Mouse (Mus musculus): ENCODE measurements around the gene Cpsf7.
A peak's percentile ranks its signal among the peaks of the same experiment; 100 is the strongest.
"Not testable (repeated sequence)": the region's sequence is repeated elsewhere in the genome, so short reads cannot be mapped to it uniquely, and the experiment has no call there.

The Cpsf7 gene

DNA sequence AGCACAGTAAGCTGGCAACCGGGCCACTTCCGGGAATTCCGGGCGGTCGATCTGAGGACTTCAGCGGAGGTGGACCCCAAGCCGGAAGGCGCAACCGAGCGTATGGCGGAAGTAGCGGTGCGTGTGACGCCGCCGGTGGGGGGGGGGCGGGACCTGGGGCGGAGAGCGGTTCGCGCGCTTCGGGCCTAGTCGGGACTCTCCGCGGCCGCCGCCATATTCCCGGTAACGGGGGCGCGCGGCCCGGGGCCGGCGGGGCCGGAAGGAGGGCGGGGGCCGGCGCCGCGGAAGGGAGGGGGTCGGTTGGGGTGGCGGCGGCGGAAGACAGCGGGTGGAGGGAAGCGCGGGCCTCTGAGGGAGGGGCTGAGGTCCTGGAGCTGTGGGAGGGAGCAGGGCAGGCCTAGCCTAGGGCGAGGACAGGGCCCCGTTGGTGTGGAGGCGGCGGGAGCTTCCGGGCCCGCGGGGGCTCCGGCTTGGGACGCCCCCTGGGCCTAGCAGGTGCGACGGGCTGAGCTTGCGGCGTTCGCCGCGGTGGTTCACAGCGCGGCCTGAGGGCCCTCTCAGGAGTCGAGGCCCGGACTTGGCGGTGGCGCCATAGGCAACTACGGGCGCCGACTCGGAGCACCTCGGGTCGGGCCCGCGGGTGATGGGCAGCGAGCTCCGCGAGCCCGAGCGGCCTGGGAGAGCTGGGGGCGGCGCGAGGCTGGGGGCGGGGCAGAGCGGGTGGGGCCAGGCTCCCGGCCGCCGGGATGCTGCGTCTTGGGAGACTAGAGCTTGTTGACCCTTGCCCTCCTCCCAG, at the start of gene Cpsf7:
TSS of gene Cpsf7 (plus strand) at position 161 of the 796 bp plus-strand sequence.
- peak; percentile 96 for DNase-seq (ENCODE audit: extremely low spot score, low spot score)

DNA sequence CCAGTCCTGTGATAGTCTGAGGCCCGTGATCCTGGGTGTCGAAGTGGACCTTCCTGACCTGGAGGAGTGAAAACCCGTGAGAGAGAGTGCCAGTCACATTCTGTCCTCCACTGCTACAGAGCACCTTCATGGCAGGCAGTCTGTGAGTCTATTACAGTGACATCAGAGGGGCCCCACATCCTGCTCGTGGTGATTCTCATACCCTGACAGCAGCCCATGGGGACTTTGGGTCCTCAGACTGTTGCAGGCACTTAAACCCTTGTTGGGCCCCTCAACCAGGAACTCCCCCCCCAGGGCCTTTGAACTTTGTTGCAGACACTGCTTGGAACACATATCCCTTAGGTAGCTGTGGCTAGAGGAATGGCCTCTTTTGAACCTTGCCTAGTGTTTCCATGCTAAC, 45.5 kb upstream of the Cpsf7 start:
- no peak for DNase-seq (ENCODE audit: extremely low spot score, low spot score)

DNA sequence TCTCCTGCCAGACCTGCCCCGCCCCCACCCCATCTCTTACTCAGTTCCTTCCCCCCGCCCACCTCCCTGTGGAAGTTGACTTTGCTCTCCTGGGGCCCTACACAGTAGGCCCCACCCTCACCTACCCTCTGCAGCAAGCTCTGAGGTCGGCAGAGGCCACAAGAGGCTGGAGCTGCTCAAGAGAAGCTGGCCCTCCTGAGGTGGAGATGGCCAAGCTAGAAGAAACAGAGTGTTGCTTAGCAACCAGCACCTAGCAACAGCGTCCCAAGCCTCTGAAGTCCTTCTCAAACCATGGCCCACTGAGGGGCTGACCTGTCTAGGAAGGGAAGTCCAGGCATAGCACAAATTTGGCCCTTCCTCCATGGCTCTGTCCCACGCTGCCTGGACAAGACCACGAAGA, 42.4 kb upstream of the Cpsf7 start, which contains the start of gene Ppp1r32:
TSS of gene Ppp1r32 (minus strand) at position 226 of the 400 bp plus-strand sequence.
- peak; percentile 52 for DNase-seq (ENCODE audit: extremely low spot score, low spot score)

DNA sequence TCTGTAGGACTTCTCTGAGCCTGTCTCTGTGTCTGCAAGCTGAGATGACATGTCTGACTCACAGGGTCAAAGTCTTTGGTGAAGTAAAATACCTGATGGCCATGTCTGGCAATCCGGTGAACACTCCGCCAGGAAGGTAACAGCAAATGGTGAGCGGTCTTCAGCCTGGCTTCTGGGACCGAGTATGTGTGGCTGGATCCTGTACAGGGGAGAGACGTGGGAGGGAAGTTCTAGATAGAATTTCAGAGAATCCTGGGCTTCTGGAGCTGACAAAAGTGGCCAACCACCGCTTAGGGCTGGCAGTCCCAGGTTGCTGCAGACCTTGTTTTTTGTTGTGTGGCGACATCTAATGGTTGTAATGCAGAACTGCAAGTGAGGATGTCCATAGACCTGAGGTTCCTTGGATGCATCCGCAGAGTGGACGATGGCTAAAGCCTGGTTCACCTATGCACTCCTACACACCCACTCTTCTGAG, 38.8 kb upstream of the Cpsf7 start:
- DNase-seq (ENCODE audit: extremely low spot score, low spot score), result peak; percentile 66

DNA sequence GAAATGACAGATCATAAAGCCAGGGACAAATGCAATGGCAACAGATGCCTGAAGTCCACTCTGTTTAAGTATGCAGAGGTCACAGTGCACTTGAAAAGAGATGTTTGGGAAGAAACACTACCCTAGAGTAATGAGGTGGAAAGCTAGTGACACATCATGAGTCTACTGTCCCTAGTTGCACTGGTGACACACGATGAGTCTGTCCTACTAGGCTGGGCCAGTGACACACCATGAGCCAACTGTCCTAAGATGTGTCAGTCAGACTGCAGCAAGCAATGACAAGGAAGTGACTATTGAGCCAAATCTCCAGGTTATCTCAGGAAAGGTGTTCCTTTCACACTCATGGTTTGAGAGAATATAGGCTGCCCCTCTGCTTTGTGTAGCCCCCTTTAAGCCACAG, 29.4 kb upstream of the Cpsf7 start:
- no peak for DNase-seq (ENCODE audit: extremely low spot score, low spot score)

DNA sequence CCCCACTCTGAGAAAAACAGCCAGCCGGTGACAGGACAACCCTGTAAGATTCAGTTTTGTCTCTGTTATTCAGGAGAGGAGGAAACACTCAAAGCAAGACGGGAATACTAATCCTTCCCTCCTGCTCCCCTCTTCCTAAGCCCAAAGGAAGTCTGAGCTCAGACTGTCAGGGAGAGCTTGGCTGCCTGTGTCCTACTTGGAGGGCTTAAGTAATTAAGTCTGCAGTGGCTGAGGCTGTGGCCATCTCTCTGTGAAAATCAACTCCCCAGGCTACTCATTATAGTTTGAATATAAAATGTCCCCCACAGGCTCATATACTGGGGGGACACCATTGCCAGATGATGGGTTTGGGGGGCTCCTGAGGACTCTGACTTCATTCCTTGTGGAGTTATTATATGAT, 28.1 kb upstream of the Cpsf7 start:
- no peak for DNase-seq (ENCODE audit: extremely low spot score, low spot score)

DNA sequence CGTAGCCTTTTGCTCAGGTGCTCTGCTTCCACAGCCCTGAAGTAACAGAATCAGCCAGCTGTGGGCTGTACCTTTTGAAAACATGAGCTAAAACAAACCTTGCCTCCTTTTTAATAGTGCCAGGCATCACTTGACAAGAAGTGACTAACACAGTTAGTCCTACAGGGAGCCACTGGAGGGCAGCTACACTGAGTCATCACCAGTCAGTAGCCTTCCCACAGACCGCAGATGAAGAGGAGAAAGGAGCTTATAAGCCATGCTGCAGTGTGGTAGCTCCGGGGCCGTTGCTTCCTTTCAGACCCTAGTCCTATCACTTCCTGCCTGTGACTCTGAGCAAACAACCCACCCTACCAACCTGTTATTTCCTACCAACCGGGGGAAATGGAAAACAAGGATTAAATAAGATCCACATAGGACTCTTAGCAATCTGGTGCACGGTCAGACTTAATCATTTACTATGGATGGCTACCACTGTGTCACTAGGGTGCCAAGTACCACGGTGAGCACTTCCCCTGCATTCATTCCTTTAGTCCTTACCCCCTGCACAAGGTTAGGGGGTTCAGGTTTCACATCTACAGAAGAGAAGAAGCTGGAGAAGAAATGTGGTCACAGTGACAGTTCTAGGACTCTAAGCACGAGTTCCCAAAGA, 27.4 kb upstream of the Cpsf7 start:
- DNase-seq (ENCODE audit: extremely low spot score, low spot score), result no peak

DNA sequence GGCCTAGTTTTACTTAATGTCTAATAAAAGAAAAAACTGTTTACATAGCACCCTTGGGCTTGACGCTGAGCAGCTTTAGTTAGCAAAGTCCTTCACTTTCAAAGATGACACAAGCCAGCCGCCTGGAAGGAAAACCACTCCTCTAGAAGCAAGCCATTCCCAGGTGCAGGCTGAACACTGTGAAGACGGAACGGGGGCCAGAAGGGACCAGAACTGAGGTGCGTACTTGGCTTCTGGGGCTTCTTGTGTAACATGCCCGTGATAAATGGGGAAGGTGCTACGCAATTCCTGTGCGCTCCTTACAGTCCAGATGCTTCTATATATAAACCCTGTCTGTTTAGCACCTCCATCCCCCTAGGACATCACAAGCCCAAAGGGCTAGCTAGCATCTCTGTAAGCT, 24.5 kb upstream of the Cpsf7 start:
- DNase-seq (ENCODE audit: extremely low spot score, low spot score), result no peak

DNA sequence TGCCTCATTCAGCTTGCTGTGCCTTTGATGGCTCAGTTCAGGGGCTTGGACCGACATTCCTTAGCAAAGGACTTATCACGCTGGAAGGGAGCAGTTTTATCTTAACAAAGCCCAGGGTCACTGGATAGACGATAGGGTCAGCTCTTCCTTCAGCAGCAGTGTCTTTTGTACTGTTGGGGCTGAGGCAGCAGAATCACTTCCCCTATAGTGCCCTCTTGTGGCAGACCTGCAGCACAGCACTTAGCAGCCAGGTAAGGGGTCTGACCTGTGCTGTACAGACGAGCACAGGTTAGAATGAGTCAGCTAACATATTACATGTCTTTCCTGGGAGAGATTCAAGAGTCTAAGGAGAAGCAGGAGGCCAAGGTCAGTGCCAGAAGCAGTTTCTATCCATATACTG, 22.5 kb upstream of the Cpsf7 start:
- peak; percentile 61 for DNase-seq (ENCODE audit: extremely low spot score, low spot score)

DNA sequence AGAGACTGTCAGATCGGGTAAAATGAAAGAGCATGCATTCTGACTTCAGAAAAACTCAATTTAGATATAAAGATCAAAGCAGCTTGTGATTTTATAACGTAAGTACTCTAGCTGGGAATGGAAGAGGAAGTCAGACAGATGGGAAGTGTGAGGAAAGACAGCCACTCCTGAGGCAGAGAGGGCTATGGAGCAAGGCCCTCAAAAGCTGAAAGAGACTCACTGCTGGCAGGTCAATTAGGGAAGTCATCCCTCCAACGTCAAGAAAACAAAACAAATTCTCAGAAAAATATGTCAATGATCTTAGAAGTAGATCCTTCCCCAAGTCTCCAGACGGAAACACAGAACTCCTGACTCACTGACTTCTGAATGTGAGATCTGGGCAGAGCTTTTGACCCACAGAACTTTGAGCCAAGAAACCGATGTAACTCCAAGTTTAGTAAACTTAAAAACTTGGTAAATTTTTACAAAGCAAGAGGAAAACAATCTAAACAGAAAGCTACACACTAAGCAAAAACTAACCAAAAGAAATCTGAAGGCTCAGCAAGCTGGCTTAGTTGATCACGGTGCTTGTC, 14.2 kb upstream of the Cpsf7 start:
- no peak for DNase-seq (ENCODE audit: extremely low spot score, low spot score)

DNA sequence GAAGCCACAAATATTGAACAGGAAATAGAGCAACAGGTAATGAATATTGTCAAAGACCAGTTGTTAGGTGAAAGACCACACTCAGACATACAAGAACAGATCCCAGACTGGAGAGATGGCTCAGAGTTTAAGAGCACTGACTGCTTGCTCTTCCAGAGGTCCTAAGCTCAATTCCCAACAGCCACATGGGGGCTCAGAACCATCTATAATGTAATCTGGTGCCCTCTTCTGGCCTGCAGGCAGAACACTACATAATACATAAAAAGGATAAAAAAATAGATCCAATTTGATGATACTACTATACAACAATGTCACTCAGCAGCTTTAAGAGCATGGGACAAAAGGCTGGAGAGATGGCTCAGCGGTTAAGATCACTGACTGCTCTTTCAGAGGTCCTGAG, 4.7 kb upstream of the Cpsf7 start:
- no peak for DNase-seq (ENCODE audit: extremely low spot score, low spot score)

DNA sequence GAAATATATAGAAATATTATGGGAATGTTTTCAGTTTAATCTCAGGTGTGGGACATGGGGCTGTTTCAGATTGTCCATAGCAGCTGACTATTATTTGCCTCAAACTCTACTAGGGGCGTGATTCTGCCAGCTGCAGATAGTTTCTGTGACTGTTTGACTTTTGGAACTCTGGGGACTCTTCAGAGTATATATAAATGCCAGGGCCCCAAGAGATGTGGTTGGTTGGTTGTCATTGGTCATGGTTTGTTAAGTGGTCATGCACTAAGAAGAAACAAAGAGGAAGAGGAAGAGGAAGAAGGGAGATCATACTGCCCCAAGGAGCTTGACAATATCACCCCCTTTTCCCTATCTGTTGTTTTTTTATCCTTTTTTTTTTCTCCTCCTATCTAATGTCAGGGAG, 3.1 kb upstream of the Cpsf7 start:
- no peak for DNase-seq (ENCODE audit: extremely low spot score, low spot score)

DNA sequence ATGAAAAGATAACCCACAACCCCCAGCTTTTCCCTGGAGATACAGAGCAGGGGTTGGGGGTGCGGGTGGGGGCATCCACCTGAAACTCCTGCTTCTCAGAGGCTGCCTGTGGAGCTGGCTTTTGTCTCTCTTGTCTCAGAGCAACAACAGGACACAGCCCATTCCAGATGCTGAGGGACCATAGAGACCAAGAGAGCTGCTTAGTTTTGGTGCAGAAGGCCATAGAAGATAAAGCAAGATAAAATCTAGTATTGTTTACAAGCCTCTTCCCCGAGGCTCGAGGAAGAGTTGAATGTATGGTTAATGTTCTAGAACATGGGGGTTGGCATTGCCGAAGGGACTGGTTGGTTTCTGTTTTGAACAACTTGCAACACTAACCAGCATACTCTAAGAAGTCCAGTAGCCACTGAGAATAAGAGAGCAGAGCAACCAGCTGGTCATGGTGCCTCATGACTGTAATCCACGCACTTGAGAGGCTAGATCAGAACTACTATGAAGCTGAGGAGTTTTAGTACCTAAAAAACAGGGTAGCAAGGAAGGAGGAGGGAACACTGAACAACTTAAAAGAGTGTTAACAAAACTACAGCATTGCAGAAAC, 1.5 kb upstream of the Cpsf7 start:
- no peak for DNase-seq (ENCODE audit: extremely low spot score, low spot score)

DNA sequence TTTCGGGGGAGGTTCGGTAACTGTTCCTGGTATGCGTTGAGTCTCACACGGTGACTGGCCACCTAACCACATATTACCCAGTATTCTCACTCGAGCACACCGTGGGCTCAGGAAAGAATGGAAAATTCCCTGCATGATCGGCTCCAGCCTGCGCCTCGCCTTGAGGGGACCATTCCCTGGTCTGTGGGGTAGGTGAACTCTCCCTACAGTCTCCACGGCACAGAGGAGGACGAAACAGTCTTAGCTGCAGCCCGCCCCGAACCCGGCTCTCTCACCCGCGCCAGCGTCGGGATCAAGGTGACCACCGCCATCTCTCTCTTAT, 321 bp upstream of the Cpsf7 start:
- DNase-seq (ENCODE audit: extremely low spot score, low spot score), result no peak

DNA sequence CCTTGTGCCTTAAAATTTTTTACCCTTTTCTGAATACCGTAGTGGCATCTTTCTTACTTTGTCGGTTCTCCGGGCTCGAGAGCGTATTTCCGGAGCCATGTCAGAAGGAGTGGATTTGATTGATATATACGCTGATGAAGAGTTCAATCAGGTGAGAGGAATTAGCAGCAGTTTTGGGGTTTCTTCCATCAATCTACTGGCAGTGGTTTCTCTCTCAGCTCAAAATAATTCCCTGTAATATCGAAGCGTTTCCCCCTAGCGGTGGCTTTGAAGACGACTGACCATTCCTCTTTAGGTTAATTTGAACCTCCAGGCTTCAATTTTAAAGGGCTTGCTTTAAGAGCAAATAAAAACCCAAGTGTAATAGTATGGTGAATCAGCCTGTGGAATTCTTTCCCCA, 844 bp downstream of the Cpsf7 start, which contains the start of gene Sdhaf2:
TSS of gene Sdhaf2 (minus strand) at position 233 of the 400 bp plus-strand sequence.
- DNase-seq (ENCODE audit: extremely low spot score, low spot score), result no peak

DNA sequence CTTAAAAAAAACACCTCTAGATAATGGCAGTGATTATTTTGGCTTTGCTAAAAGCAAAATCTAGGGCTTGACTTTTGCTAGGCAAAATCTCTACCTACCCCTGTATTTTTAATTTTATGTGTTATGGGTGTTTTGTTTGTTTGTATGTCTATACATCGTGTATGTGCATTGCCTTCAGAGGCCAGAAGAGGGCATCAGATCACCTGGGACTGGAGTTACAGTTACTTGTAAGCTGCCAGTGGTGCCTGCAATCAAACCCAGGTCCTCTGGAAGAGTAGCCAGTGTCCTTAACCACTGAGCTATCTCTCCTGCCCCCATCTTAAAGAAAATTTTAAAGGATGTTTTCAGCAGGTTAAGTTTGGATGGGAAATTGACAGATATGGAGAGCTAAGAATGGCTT, 5.0 kb downstream of the Cpsf7 start:
- no peak for DNase-seq (ENCODE audit: extremely low spot score, low spot score)

DNA sequence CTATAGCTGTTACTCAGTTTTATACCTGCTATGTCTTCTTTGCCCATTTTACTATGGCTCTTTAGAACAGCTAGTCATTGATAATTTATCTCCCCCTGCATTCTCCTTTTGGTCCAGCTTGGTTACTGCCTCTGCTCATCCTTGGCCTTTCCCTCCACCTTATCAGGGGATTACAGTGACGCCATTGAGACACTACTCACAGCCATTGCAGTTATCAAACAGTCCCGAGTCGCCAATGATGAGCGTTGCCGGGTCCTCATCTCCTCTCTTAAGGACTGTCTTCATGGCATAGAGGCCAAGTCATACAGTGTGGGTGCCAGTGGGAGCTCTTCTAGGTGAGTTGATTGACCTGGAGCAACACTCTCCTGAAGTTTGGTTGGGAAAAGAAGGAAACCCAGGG, 14.4 kb downstream of the Cpsf7 start:
- no peak for DNase-seq (ENCODE audit: extremely low spot score, low spot score)

DNA sequence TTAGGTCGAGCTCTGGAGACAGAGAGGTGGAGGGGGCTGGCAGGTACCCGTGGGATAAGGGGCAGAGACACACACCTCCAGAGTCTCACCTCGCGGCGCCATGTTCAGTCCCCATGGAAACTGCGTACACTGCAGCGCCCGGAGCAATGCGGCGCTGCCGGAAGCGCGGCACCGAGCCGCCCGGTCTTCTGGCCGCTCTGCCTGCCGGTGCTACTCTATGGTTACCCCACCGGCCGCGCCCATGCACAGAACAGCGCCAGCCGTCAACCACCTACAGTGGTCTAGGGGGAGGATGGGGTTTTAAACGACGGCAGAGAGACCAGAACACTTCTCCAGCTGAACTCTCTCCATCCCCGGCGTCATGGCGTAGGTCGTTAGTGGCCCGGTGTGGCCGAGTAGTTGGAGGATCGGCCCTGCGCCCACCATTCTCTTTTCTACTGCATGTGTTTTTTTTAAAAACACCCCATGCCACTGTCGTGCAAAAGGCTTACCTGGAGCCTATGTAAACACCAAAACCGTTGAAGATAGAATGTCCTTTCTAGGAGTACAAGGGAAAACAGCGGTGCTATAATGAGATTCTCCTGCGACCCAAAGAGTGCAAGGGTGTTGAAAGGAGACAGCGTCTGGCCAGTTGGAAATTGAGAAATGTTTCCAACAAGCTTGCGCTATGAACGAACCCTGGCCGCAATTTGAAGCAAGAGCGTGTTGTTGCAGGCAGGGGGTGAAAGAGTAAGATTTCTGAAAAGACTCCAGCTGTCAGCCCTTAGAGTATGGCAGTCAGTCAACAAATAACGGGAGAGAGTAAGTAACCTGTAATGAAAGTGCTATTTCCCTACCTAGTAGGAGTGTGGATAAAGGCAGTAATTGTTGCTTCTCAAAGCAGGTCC, 30.8 kb downstream of the Cpsf7 start, which contains the start of gene Tmem216:
TSS of gene Tmem216 (minus strand) at position 615 of the 887 bp plus-strand sequence.
- DNase-seq (ENCODE audit: extremely low spot score, low spot score), result peak; percentile 81

DNA sequence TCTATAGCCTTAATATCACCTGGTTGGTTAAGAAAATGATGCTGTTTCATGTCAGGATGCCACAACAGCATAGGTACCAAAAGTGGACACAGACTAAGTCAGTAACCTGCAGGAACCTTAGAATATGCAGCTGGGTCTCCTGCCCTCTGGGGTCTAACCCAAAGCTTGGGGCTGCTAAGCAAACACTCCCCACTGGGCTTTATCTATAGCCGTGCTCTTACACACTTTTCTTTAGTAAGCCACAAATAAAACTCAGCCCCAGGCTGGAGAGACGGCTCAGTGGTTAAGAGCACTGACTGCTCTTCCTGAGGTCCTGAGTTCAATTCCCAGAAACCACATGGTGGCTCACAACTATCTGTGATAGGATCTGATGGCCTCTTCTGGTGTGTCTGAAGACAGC, 31.9 kb downstream of the Cpsf7 start:
- DNase-seq (ENCODE audit: extremely low spot score, low spot score), result no peak

DNA sequence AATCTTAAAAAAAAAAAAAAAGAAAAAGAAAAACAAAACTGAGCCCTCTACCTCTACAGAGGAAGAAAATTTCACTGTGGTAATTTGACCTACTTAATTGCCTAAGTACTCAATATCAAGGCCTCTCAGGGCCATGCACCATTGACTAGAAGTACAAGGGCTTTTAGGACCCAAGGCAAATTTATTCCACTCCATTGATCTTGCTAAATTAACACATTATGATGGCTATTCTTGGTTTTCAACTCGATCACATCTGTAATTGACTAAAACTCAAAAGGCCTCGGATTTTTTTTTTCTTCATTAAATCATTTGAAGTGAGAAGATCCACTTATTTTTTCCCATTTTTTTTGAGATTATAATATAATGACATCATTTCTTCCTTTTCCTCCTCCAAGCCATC, 32.4 kb downstream of the Cpsf7 start:
- no peak for DNase-seq (ENCODE audit: extremely low spot score, low spot score)

DNA sequence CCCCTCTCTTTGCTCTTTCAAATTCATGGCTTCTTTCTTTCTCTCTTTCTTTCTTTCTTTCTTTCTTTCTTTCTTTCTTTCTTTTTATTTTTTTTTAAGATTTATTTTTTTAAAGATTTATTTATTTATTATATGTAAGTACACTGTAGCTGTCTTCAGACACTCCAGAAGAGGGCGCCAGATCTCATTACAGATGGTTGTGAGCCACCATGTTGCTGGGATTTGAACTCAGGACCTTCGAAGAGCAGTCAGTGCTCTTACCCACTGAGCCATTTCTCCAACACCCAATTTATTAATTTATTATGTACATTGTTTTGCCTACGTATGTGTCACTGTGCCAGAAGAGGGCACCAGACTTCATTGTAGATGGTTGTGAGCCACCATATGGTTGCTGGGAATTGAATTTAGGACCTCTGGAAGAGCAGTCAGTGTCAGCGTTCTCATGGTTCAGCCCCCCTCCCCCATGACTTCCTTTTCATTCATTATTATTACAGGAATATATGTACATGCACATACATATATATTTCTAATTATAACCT, 32.8 kb downstream of the Cpsf7 start:
- DNase-seq (ENCODE audit: extremely low spot score, low spot score), result not testable (repeated sequence)

All from neural tube, embryonic 10.5 days (tissue).